Mouse (Mus musculus) cerebellum, postnatal 10 days (tissue): ENCODE results near the gene Pts.
A peak's percentile ranks its signal among the peaks of the same experiment; 100 is the strongest.

Experiments
- DNase-seq, 2 experiments: peaks; one replicate each; pipeline ENCODE4 v3.0.0; 2021; ENCODE audit warnings: mixed read lengths in 2 of 2

Pts gene

DNA sequence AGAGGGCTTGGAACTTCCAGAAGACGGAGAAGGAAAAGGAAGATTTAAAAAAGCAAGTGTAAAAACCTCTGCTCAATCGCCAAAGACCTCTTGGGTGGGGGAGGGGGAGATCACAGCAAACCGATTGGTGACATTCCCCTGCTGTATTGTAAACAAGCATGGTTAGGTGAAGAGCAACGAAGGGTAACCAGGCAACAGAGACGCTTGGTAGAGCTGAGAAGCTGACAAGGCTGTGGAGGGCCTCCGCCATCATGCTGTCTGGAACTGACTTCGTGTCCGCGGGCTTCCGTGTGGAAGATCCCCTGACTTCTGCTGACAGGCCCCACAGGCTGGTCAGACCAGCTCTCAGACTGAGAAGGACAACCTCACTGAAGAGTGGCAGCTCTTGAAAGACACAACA, 43.0 kb downstream of the Pts start:
- DNase-seq: peak; percentile 25 to 29

DNA sequence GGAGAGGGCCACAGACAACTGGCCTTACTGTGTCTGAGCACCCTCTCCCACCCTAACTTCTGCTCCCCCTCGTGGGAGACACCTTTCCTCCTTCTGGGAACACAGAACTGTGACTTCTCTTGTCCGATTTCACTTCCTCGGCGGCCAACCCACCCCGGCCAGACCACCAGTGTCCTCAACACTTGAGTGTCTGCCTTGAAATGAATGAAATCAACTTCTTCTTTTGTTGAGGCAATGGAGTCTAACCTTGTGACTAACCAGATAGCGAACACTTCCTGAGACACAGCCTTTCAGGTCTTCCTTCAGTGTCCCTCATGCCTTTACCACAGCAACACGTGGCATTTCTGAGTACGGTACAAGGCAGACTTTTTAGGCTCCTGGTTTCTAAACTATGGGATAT, 45.8 kb downstream of the Pts start:
- no peak for DNase-seq

DNA sequence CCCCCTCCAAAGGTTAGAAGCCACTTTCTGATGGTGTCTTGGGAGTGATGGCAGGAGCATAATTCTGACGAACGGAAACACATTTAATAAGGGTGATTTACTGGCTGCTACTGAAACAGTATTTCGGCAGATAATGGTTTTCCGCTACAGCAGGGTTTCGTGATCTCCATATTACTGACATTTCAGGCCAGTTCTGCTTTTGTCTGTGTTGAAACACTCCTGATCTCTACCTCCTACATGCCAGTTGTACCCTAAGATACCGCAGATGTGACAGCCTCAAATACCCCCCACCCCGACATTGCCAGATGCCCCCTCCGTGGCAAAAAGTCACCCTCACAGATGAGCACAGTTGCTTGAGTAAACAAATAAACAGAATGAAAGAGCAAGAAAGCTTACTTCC, 49.0 kb downstream of the Pts start:
- no peak for DNase-seq

DNA sequence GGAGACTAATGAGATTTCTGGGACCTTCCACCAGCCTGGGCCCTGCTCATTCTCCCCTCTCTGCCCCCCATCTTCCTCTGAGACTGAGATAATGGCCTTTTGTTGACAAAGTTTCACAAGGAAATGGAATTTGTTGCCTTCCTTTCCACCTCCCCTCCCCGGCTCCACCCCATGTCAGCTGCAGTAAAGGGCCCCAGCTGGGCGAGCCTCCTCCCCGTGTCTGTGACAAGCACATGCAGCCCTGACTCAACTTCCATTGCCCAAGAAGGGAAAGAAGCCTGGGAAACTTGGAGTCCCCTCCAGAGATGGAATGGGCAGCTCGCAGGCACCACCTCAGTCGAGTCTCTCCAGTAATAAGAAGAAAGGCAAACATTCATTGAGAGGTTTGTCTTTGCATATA, 49.7 kb downstream of the Pts start:
- no peak for DNase-seq

DNA sequence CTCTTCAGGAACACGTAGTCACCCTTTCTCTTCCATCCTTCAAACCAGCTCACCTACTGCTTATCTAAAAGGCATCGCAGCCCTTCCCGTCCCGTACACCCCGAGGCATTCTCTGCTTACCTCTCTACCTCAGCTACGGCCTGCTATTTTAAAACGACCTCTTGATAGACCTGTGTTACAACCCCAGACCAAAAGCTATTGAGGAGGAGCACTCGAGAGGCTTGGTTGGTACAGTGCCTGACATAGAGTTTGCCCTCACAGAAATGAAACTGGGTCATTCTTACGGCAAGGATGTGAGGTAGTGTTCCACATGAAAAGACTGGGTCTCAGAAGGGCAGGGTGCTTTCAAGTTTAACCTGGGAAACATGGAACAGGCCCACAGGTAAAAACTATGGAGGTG, 51.3 kb downstream of the Pts start:
- DNase-seq: no peak

DNA sequence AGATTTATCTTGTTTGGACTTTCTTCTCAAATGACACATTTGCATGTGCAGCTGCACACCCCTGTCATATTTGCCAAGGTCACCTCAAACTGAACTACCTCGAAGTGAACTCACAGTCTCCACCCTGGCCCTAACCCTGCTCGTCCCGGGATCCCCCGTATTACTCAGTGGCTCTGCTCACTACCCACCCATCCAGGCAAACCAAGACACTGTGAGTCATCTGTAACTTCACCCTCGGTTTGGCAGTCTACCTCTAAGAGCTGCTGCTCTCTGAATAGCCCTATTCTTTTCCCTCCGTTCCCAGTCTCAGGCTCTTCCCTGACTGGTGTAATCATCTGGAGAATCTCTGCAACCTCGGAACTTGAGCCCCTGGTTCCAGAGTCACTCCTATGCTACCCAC, 51.9 kb downstream of the Pts start:
- DNase-seq: no peak

DNA sequence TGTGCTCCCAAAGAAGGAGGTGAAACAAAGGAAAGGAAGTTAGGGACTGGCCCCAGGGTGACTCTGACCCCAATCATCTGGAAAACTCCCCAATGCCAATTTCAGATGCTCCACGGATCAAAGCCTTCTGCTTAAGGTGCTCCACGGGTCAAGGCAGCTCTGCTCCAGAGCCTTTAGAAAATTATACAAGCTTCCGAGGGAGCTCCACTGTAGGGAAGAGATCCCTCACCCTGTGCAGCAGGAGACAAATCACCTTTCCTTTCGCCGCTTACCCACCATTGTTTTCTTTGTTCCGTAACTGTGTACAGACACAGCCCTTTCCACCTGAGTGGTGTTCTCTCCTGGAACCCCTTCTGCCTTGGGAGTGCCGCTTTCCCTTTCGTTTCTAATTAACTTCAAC, 52.8 kb downstream of the Pts start:
- no peak for DNase-seq

DNA sequence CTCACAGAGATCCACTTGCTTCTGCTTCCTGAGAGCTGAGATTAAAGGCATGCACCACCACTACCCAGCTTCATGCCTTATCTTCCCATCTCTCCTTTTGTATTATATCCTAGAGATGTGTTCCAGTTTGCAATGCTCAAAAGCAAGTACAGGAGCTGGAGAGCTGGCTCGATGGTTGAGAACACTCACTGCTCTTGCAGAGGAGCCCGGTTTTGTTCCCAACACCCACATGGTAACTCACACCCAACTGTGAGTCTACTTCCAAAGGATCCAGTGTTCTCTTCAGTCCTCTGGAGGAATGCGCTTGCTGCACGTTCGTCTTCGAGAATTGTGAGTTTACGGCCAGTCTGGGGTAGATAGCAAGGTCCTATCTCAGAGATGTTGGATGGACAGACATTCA, 53.2 kb downstream of the Pts start:
- DNase-seq: no peak
